Mouse (Mus musculus) stomach, embryonic 16.5 days (tissue): ENCODE measurements around the gene Plaur. TPM values are rescaled to one million over a fixed set of nuclear protein-coding genes. Genes with fewer than 3 reads are reported as not detected.

ENCODE experiments used
- ATAC-seq: fragments of 200-750 bp; cut with Nextera tagmentation; 2 replicates; pipeline ENCODE4 v1.8.0; 2017; ENCODE audit warnings: moderate number of reproducible peaks, moderate TSS enrichment; ENCODE audit not compliant: insufficient read depth, low FRiP score
- H3K27ac ChIP-seq: fragments of 300-500 bp; sonication (generic); 2 replicates; pipeline ENCODE4 v1.5.1; 2014; ENCODE audit warnings: low read length
- H3K27me3 ChIP-seq: fragments of 300-500 bp; sonication (generic); 2 replicates; pipeline ENCODE4 v1.6.1; 2014; ENCODE audit warnings: low read length, control low read depth, mixed read lengths; ENCODE audit not compliant: control insufficient read depth, insufficient read depth
- H3K36me3 ChIP-seq: fragments of 300-500 bp; sonication (generic); 2 replicates; pipeline ENCODE4 v1.6.1; 2014; ENCODE audit warnings: low read length; ENCODE audit not compliant: control insufficient read depth, insufficient read depth
- H3K4me1 ChIP-seq: fragments of 300-500 bp; sonication (generic); 2 replicates; pipeline ENCODE4 v1.6.1; 2014; ENCODE audit warnings: low read length, control low read depth, mixed read lengths; ENCODE audit not compliant: control insufficient read depth, insufficient read depth
- H3K4me2 ChIP-seq: fragments of 300-500 bp; sonication (generic); 2 replicates; pipeline ENCODE4 v1.6.1; 2014; ENCODE audit warnings: low read depth, low read length, mixed read lengths
- H3K4me3 ChIP-seq: fragments of 300-500 bp; sonication (generic); replicated peaks from 2 replicates; pipeline ENCODE4 v1.5.1; 2014; ENCODE audit warnings: mild to moderate bottlenecking, low read length
- H3K9ac ChIP-seq: fragments of 300-500 bp; sonication (generic); 2 replicates; pipeline ENCODE4 v1.6.1; 2014; ENCODE audit warnings: low read length
- H3K9me3 ChIP-seq: fragments of 300-500 bp; sonication (generic); replicated peaks from 2 replicates; pipeline ENCODE4 v1.6.1; 2016; ENCODE audit warnings: low read length, control low read depth; ENCODE audit not compliant: control insufficient read depth
- WGBS: fragments of 180-500 bp; shearing (Covaris S2); extraction: QIAGEN DNeasy Blood & Tissue Kit; methylation state at CpG from one replicate; pipeline ENCODE4 v1.1.7; 2014; 5-methylcytosine and 5-hydroxymethylcytosine counted together
- polyA plus RNA-seq: library from polyadenylated mRNA; unstranded; fragments of >200 nt; fragmentation: Nextera tagmentation; extraction: Ambion mirVana; gene quantifications from 2 replicates; pipeline ENCODE4 v1.2.1, GENCODE M21; 2015

The Plaur gene
- polyA plus RNA-seq, 1 experiment from 2014 or later, result 13.3 TPM

GRCm38 (mm10) chr7:24439891-24440290 lies 22.4 kb upstream of the Plaur start:
- Histone ChIP-seq H3K27ac (no peak overlapping the region), H3K36me3 (no peaks in the 10 kb centered on the region), H3K4me2 (no peak overlapping the region), H3K4me1 (no peaks in the 10 kb centered on the region), H3K9ac (no peak overlapping the region), H3K27me3 (no peaks in the 10 kb centered on the region), H3K4me3 (no peak overlapping the region), H3K9me3 (no peaks in the 10 kb centered on the region)
- ATAC-seq, result no peak
- 52% methylated on average over 7 of the region's 7 CpGs for WGBS

- H3K9ac ChIP-seq, result no peak overlapping the region
- no peak overlapping the region for H3K27ac ChIP-seq
- 6% methylated on average over 1 of the region's 1 CpGs for WGBS
- no peak overlapping the region for H3K4me2 ChIP-seq
- H3K9me3 ChIP-seq, result no peaks in the 10 kb centered on the region
- H3K4me1 ChIP-seq, result no peaks in the 10 kb centered on the region
- no peak overlapping the region for H3K4me3 ChIP-seq
- peak; percentile 38; the same call in 1 of the 2 replicates for ATAC-seq
- H3K27me3 ChIP-seq, result no peaks in the 10 kb centered on the region
- H3K36me3 ChIP-seq, result no peaks in the 10 kb centered on the region
Observed at GRCm38 (mm10) chr7:24441785-24442184, 20.5 kb upstream of the Plaur start.

GRCm38 (mm10) chr7:24442313-24442712 lies 20.0 kb upstream of the Plaur start:
- no peak for ATAC-seq
- WGBS, result 46% methylated on average over 8 of the region's 8 CpGs
- Histone ChIP-seq H3K4me1 (no peaks in the 10 kb centered on the region), H3K9ac (no peak overlapping the region), H3K4me3 (no peak overlapping the region), H3K9me3 (no peaks in the 10 kb centered on the region), H3K4me2 (no peak overlapping the region), H3K27ac (peak overlapping the region; percentile 19; the same call in 1 of the 2 replicates), H3K36me3 (no peaks in the 10 kb centered on the region), H3K27me3 (no peaks in the 10 kb centered on the region)

- Histone ChIP-seq H3K4me2 (no peak overlapping the region), H3K4me1 (no peaks in the 10 kb centered on the region), H3K9me3 (no peaks in the 10 kb centered on the region), H3K4me3 (no peak overlapping the region), H3K27me3 (no peaks in the 10 kb centered on the region), H3K9ac (no peak overlapping the region), H3K27ac (peak overlapping the region; percentile 38; the same call in 1 of the 2 replicates), H3K36me3 (no peaks in the 10 kb centered on the region)
- ATAC-seq, result peak; percentile 57; the same call in 1 of the 2 replicates
- 85% methylated on average over 9 of the region's 9 CpGs for WGBS
Observed at GRCm38 (mm10) chr7:24445266-24445926, 16.9 kb upstream of the Plaur start.

GRCm38 (mm10) chr7:24446697-24447340 lies 15.5 kb upstream of the Plaur start:
- H3K27ac ChIP-seq, result peak overlapping the region; percentile 57; the same call in 1 of the 2 replicates
- H3K4me2 ChIP-seq, result no peak overlapping the region
- no peak overlapping the region for H3K4me3 ChIP-seq
- no peak overlapping the region for H3K9ac ChIP-seq
- H3K36me3 ChIP-seq, result no peaks in the 10 kb centered on the region
- H3K27me3 ChIP-seq, result no peaks in the 10 kb centered on the region
- H3K9me3 ChIP-seq, result no peaks in the 10 kb centered on the region
- no peaks in the 10 kb centered on the region for H3K4me1 ChIP-seq
- WGBS, result 63% methylated on average over 7 of the region's 7 CpGs
- no peak for ATAC-seq

- WGBS, result 51% methylated on average over 14 of the region's 14 CpGs
- Histone ChIP-seq H3K4me2 (no peak overlapping the region), H3K27me3 (no peaks in the 10 kb centered on the region), H3K27ac (no peak overlapping the region), H3K9ac (no peak overlapping the region), H3K36me3 (no peaks in the 10 kb centered on the region), H3K4me3 (no peak overlapping the region), H3K9me3 (no peaks in the 10 kb centered on the region), H3K4me1 (no peaks in the 10 kb centered on the region)
- peak; percentile 9; the same call in 1 of the 2 replicates for ATAC-seq
Observed at GRCm38 (mm10) chr7:24448782-24449517, 13.3 kb upstream of the Plaur start.

GRCm38 (mm10) chr7:24450585-24451017 lies 11.7 kb upstream of the Plaur start:
- Histone ChIP-seq H3K36me3 (no peaks in the 10 kb centered on the region), H3K4me2 (no peak overlapping the region), H3K9me3 (no peaks in the 10 kb centered on the region), H3K27ac (no peak overlapping the region), H3K9ac (no peak overlapping the region), H3K4me3 (no peak overlapping the region), H3K4me1 (no peaks in the 10 kb centered on the region), H3K27me3 (no peaks in the 10 kb centered on the region)
- WGBS, result 50% methylated on average over 9 of the region's 9 CpGs
- no peak for ATAC-seq

GRCm38 (mm10) chr7:24451855-24452311 lies 10.4 kb upstream of the Plaur start, which contains the start of gene Irgc1:
Irgc1 (minus strand) TSS chr7:24452297.
- no peak for ATAC-seq
- Histone ChIP-seq H3K9ac (no peak within 1 kb of the TSS), H3K27me3 (no peaks in the 10 kb centered on the region), H3K4me2 (no peak within 1 kb of the TSS), H3K4me3 (no peak within 1 kb of the TSS), H3K36me3 (no peaks in the 10 kb centered on the region), H3K27ac (no peak within 1 kb of the TSS), H3K4me1 (no peaks in the 10 kb centered on the region), H3K9me3 (no peaks in the 10 kb centered on the region)
- WGBS, result 63% methylated on average over 9 of the region's 9 CpGs

- Histone ChIP-seq H3K4me1 (no peaks in the 10 kb centered on the region), H3K9ac (no peak overlapping the region), H3K4me3 (no peak overlapping the region), H3K4me2 (no peak overlapping the region), H3K27me3 (no peaks in the 10 kb centered on the region), H3K9me3 (no peaks in the 10 kb centered on the region), H3K27ac (no peak overlapping the region), H3K36me3 (no peaks in the 10 kb centered on the region)
- WGBS, result 65% methylated on average over 2 of the region's 2 CpGs
- no peak for ATAC-seq
Observed at GRCm38 (mm10) chr7:24454199-24454598, 8.1 kb upstream of the Plaur start.
